Mouse (Mus musculus) stomach, embryonic 14.5 days (tissue): ENCODE measurements at regions not wholly inside any gene's neighbourhood (a gene's known extent, or its start where the extent isn't known, plus 50 kb on each side); places are given as distances from the start of the nearest gene placed in this dataset.

Source experiments
- ATAC-seq: fragments of 200-750 bp; cut with Nextera tagmentation; 2 replicates; pipeline ENCODE4 v1.8.0; 2017; ENCODE audit warnings: low read depth, moderate TSS enrichment; ENCODE audit not compliant: insufficient number of reproducible peaks, insufficient read depth, low FRiP score
- H3K27ac ChIP-seq: fragments of 300-500 bp; sonication (generic); 2 replicates; pipeline ENCODE4 v1.5.1; 2014; ENCODE audit warnings: mild to moderate bottlenecking, low read length, moderate library complexity, mixed read lengths
- H3K27me3 ChIP-seq: fragments of 300-500 bp; sonication (generic); 2 replicates; pipeline ENCODE4 v1.6.1; 2014; ENCODE audit warnings: low read length, control low read depth, mixed read lengths; ENCODE audit not compliant: control insufficient read depth, insufficient read depth
- H3K36me3 ChIP-seq: fragments of 300-500 bp; sonication (generic); 2 replicates; pipeline ENCODE4 v1.6.1; 2014; ENCODE audit warnings: mild to moderate bottlenecking, control low read depth, low read length, moderate library complexity, mixed read lengths; ENCODE audit not compliant: control insufficient read depth, insufficient read depth
- H3K4me1 ChIP-seq: fragments of 300-500 bp; sonication (generic); 2 replicates; pipeline ENCODE4 v1.6.1; 2014; ENCODE audit warnings: low read length, control low read depth, mixed read lengths; ENCODE audit not compliant: control insufficient read depth, insufficient read depth
- H3K4me2 ChIP-seq: fragments of 300-500 bp; sonication (generic); replicated peaks from 2 replicates; pipeline ENCODE4 v1.6.1; 2014; ENCODE audit warnings: low read depth, low read length, control low read depth
- H3K4me3 ChIP-seq: fragments of 300-500 bp; sonication (generic); 2 replicates; pipeline ENCODE4 v1.5.1; 2014; ENCODE audit warnings: low read depth, low read length, control low read depth
- H3K9ac ChIP-seq: fragments of 300-500 bp; sonication (generic); replicated peaks from 2 replicates; pipeline ENCODE4 v1.6.1; 2014; ENCODE audit warnings: low read depth, mild to moderate bottlenecking, control low read depth, low read length, moderate library complexity, mixed read lengths
- H3K9me3 ChIP-seq: fragments of 300-500 bp; sonication (generic); 2 replicates; pipeline ENCODE4 v1.6.1; 2016; ENCODE audit warnings: low read depth, low read length, control low read depth; ENCODE audit not compliant: control insufficient read depth
- WGBS: fragments of 180-500 bp; shearing (Covaris S2); extraction: QIAGEN DNeasy Blood & Tissue Kit; methylation state at CpG from one replicate; pipeline ENCODE4 v1.1.7; 2014; 5-methylcytosine and 5-hydroxymethylcytosine counted together

GRCm38 (mm10) chr13:101371906-101372305 is 396.1 kb downstream of the Pik3r1 start:
- no peaks in the 10 kb centered on the region for H3K4me1 ChIP-seq
- no peak overlapping the region for H3K4me3 ChIP-seq
- no peak overlapping the region for H3K9ac ChIP-seq
- no peaks in the 10 kb centered on the region for H3K27me3 ChIP-seq
- 65% methylated on average over 1 of the region's 1 CpGs for WGBS
- H3K27ac ChIP-seq: no peak overlapping the region
- no peak overlapping the region for H3K4me2 ChIP-seq
- H3K36me3 ChIP-seq: no peaks in the 10 kb centered on the region
- ATAC-seq: no peak
- no peaks in the 10 kb centered on the region for H3K9me3 ChIP-seq

- H3K27me3 ChIP-seq: no peaks in the 10 kb centered on the region
- H3K4me3 ChIP-seq: no peak overlapping the region
- no peaks in the 10 kb centered on the region for H3K36me3 ChIP-seq
- H3K27ac ChIP-seq: no peak overlapping the region
- H3K9ac ChIP-seq: no peak overlapping the region
- ATAC-seq: no peak
- no peaks in the 10 kb centered on the region for H3K9me3 ChIP-seq
- WGBS: 66% methylated on average over 5 of the region's 5 CpGs
- no peak overlapping the region for H3K4me2 ChIP-seq
- H3K4me1 ChIP-seq: no peaks in the 10 kb centered on the region
Observed at GRCm38 (mm10) chr13:101368170-101368569, 399.8 kb downstream of the Pik3r1 start.

GRCm38 (mm10) chr13:101355363-101355762 is 412.7 kb downstream of the Pik3r1 start:
- Histone ChIP-seq H3K4me3 (no peak overlapping the region), H3K9ac (no peak overlapping the region), H3K9me3 (no peaks in the 10 kb centered on the region), H3K27ac (no peak overlapping the region), H3K27me3 (no peaks in the 10 kb centered on the region), H3K36me3 (no peaks in the 10 kb centered on the region), H3K4me1 (no peaks in the 10 kb centered on the region), H3K4me2 (no peak overlapping the region)
- 97% methylated on average over 3 of the region's 3 CpGs for WGBS
- no peak for ATAC-seq

- WGBS: 79% methylated on average over 4 of the region's 4 CpGs
Observed at GRCm38 (mm10) chr13:101351123-101351522, 416.9 kb downstream of the Pik3r1 start.

GRCm38 (mm10) chr13:101349354-101349753 is 418.7 kb downstream of the Pik3r1 start:
- Histone ChIP-seq H3K4me2 (no peak overlapping the region), H3K9ac (no peak overlapping the region), H3K4me3 (no peak overlapping the region), H3K27me3 (no peaks in the 10 kb centered on the region), H3K36me3 (no peaks in the 10 kb centered on the region), H3K4me1 (no peaks in the 10 kb centered on the region), H3K27ac (no peak overlapping the region), H3K9me3 (no peaks in the 10 kb centered on the region)
- ATAC-seq: no peak
- WGBS: 90% methylated on average over 2 of the region's 2 CpGs

More at GRCm38 (mm10) chr13:101351123-101351522, 416.9 kb downstream of the Pik3r1 start:
- ATAC-seq: no peak
- Histone ChIP-seq H3K27ac (no peak overlapping the region), H3K9ac (no peak overlapping the region), H3K4me3 (no peak overlapping the region), H3K36me3 (no peaks in the 10 kb centered on the region), H3K9me3 (no peaks in the 10 kb centered on the region), H3K4me2 (no peak overlapping the region), H3K4me1 (no peaks in the 10 kb centered on the region), H3K27me3 (no peaks in the 10 kb centered on the region)

GRCm38 (mm10) chr13:101338280-101338872 is 429.6 kb downstream of the Pik3r1 start:
- 90% methylated on average over 3 of the region's 3 CpGs for WGBS
- no peak overlapping the region for H3K4me3 ChIP-seq
- no peak overlapping the region for H3K9ac ChIP-seq
- ATAC-seq: no peak
- H3K4me1 ChIP-seq: no peaks in the 10 kb centered on the region
- no peaks in the 10 kb centered on the region for H3K36me3 ChIP-seq
- no peaks in the 10 kb centered on the region for H3K27me3 ChIP-seq
- no peak overlapping the region for H3K27ac ChIP-seq
- H3K4me2 ChIP-seq: no peak overlapping the region
- no peaks in the 10 kb centered on the region for H3K9me3 ChIP-seq

GRCm38 (mm10) chr13:101318621-101319020 is 449.4 kb downstream of the Pik3r1 start:
- Histone ChIP-seq H3K4me3 (no peak overlapping the region), H3K9me3 (no peaks in the 10 kb centered on the region), H3K27ac (no peak overlapping the region), H3K4me2 (no peak overlapping the region), H3K4me1 (no peaks in the 10 kb centered on the region), H3K36me3 (no peaks in the 10 kb centered on the region), H3K9ac (no peak overlapping the region), H3K27me3 (no peaks in the 10 kb centered on the region)
- no peak for ATAC-seq
- 78% methylated on average over 4 of the region's 4 CpGs for WGBS

- no peaks in the 10 kb centered on the region for H3K36me3 ChIP-seq
- H3K27me3 ChIP-seq: no peaks in the 10 kb centered on the region
- ATAC-seq: no peak
- no peak overlapping the region for H3K4me2 ChIP-seq
- no peak overlapping the region for H3K9ac ChIP-seq
- no peak overlapping the region for H3K27ac ChIP-seq
- H3K4me3 ChIP-seq: no peak overlapping the region
- no peaks in the 10 kb centered on the region for H3K9me3 ChIP-seq
- WGBS: 77% methylated on average over 4 of the region's 4 CpGs
- no peaks in the 10 kb centered on the region for H3K4me1 ChIP-seq
Observed at GRCm38 (mm10) chr13:101316336-101316735, 451.7 kb downstream of the Pik3r1 start.

- no peaks in the 10 kb centered on the region for H3K4me1 ChIP-seq
- no peak overlapping the region for H3K27ac ChIP-seq
- no peak overlapping the region for H3K4me2 ChIP-seq
- ATAC-seq: no peak
- no peaks in the 10 kb centered on the region for H3K36me3 ChIP-seq
- H3K9ac ChIP-seq: no peak overlapping the region
- no peaks in the 10 kb centered on the region for H3K27me3 ChIP-seq
- no peak overlapping the region for H3K4me3 ChIP-seq
- H3K9me3 ChIP-seq: no peaks in the 10 kb centered on the region
Observed at GRCm38 (mm10) chr13:101314040-101314439, 454.0 kb downstream of the Pik3r1 start.
